Mouse (Mus musculus) cortical plate, adult 2 months (tissue): ENCODE measurements around the gene Dnajb7.

Experiments
- CTCF ChIP-seq: fragments of 200-500 bp; IDR thresholded peaks from 2 replicates; pipeline ENCODE4 v1.5.1; 2011; ENCODE audit warnings: mild to moderate bottlenecking, control low read depth, low read length; ENCODE audit not compliant: insufficient read depth; ENCODE audit errors: extremely low read depth
- POLR2A ChIP-seq: fragments of 200-500 bp; IDR thresholded peaks from 2 replicates; pipeline ENCODE4 v1.6.1; 2011; ENCODE audit warnings: mild to moderate bottlenecking, low read length, control low read depth; ENCODE audit not compliant: insufficient read depth; ENCODE audit errors: extremely low read depth

- TF ChIP-seq POLR2A (no peak), CTCF (no peak)
These were observed 48.7 kb downstream of the Dnajb7 start for GRCm38 (mm10) chr15:81359421-81359820.
